Mouse (Mus musculus) heart, adult 9 months (tissue): Measurements from ENCODE around the gene Dnm3.
A peak's percentile ranks its signal among the peaks of the same experiment; 100 is the strongest.

ENCODE experiments used
- DNase-seq, 2 experiments: peaks; one replicate each; pipeline ENCODE4 v3.0.0; 2022; ENCODE audit warnings: low spot score in 2 of 2

Dnm3 gene

GRCm38 (mm10) chr1:162252869-162253268 is 225.0 kb downstream of the Dnm3 start:
- DNase-seq: no peak

GRCm38 (mm10) chr1:162247216-162247615 is 230.6 kb downstream of the Dnm3 start:
- no peak for DNase-seq

- DNase-seq: no peak
Measured at GRCm38 (mm10) chr1:162243651-162243990, 234.2 kb downstream of the Dnm3 start.

GRCm38 (mm10) chr1:162242980-162243650 is 234.7 kb downstream of the Dnm3 start:
- no peak for DNase-seq

GRCm38 (mm10) chr1:162240720-162241119 is 237.1 kb downstream of the Dnm3 start:
- DNase-seq: no peak

GRCm38 (mm10) chr1:162238646-162239045 is 239.2 kb downstream of the Dnm3 start:
- no peak for DNase-seq

GRCm38 (mm10) chr1:162236624-162237159 is 241.1 kb downstream of the Dnm3 start:
- DNase-seq: no peak

GRCm38 (mm10) chr1:162225621-162226147 is 252.2 kb downstream of the Dnm3 start:
- no peak for DNase-seq

GRCm38 (mm10) chr1:162224817-162225605 is 252.8 kb downstream of the Dnm3 start:
- no peak for DNase-seq

GRCm38 (mm10) chr1:162224061-162224460 is 253.8 kb downstream of the Dnm3 start:
- DNase-seq: no peak

- DNase-seq: no peak
Measured at GRCm38 (mm10) chr1:162223258-162223940, 254.4 kb downstream of the Dnm3 start.

- no peak for DNase-seq
Measured at GRCm38 (mm10) chr1:162222353-162222752, 255.5 kb downstream of the Dnm3 start.

- no peak for DNase-seq
Measured at GRCm38 (mm10) chr1:162221801-162222301, 256.0 kb downstream of the Dnm3 start.

- DNase-seq: no peak
Measured at GRCm38 (mm10) chr1:162220891-162221290, 256.9 kb downstream of the Dnm3 start.

GRCm38 (mm10) chr1:162219781-162220180 is 258.1 kb downstream of the Dnm3 start:
- no peak for DNase-seq

- DNase-seq: peak; percentile 28 to 49
Measured at GRCm38 (mm10) chr1:162218530-162219180, 259.2 kb downstream of the Dnm3 start.

- peak; percentile 79 to 80 for DNase-seq
Measured at GRCm38 (mm10) chr1:162217340-162217974, 260.4 kb downstream of the Dnm3 start.

GRCm38 (mm10) chr1:162216656-162217055 is 261.2 kb downstream of the Dnm3 start:
- no peak for DNase-seq

GRCm38 (mm10) chr1:162215743-162216142 is 262.1 kb downstream of the Dnm3 start:
- DNase-seq: no peak

GRCm38 (mm10) chr1:162213066-162213465 is 264.8 kb downstream of the Dnm3 start:
- no peak for DNase-seq

GRCm38 (mm10) chr1:162210529-162210928 is 267.3 kb downstream of the Dnm3 start:
- DNase-seq: no peak
